Mouse (Mus musculus) adrenal gland, adult 8-10 months (tissue): ENCODE results near the gene Tedc1. TPM values are rescaled to one million over a fixed set of nuclear protein-coding genes. Genes with fewer than 3 reads are reported as not detected.
"Not testable (repeated sequence)": the region's sequence is repeated elsewhere in the genome, so short reads cannot be mapped to it uniquely, and the experiment has no call there.

Experiments
- DNase-seq: peaks from one replicate; pipeline ENCODE4 v3.0.0; 2022
- total RNA-seq, 4 experiments: library from RNA; stranded (reverse); gene quantifications; 2 replicates each; pipeline ENCODE4 v1.2.4; 2022

The Tedc1 gene
- total RNA-seq, 4 experiments from 2014 or later = 0.87 to 1.8 (median 1.5) TPM

GRCm38 (mm10) chr12:113152991-113153525, 3.2 kb upstream of the Tedc1 start:
- no peak for DNase-seq

GRCm38 (mm10) chr12:113153971-113154370, 2.2 kb upstream of the Tedc1 start:
- no peak for DNase-seq

- no peak for DNase-seq
Observed at GRCm38 (mm10) chr12:113154747-113155075, 1.5 kb upstream of the Tedc1 start.

GRCm38 (mm10) chr12:113155076-113155771, 997 bp upstream of the Tedc1 start:
- DNase-seq = peak; percentile 52

- no peak for DNase-seq
Observed at GRCm38 (mm10) chr12:113156540-113156929, 314 bp downstream of the Tedc1 start.

- no peak for DNase-seq
Observed at GRCm38 (mm10) chr12:113157002-113157401, 781 bp downstream of the Tedc1 start.

GRCm38 (mm10) chr12:113157521-113157920, 1.3 kb downstream of the Tedc1 start:
- no peak for DNase-seq

- DNase-seq = no peak
Observed at GRCm38 (mm10) chr12:113157971-113158370, 1.8 kb downstream of the Tedc1 start.

- DNase-seq = no peak
Observed at GRCm38 (mm10) chr12:113163561-113164006, 7.4 kb downstream of the Tedc1 start.

GRCm38 (mm10) chr12:113168031-113168536, 11.9 kb downstream of the Tedc1 start:
- DNase-seq = no peak

GRCm38 (mm10) chr12:113176960-113177725, 20.9 kb downstream of the Tedc1 start:
- DNase-seq = no peak

- DNase-seq = no peak
Observed at GRCm38 (mm10) chr12:113181020-113181419, 24.8 kb downstream of the Tedc1 start.

- no peak for DNase-seq
Observed at GRCm38 (mm10) chr12:113184945-113185344, 28.7 kb downstream of the Tedc1 start.

- DNase-seq = no peak
Observed at GRCm38 (mm10) chr12:113185442-113186291, 29.4 kb downstream of the Tedc1 start, which contains the start of gene Tmem121. Tmem121 (plus strand) TSS chr12:113185930.

GRCm38 (mm10) chr12:113186326-113187010, 30.2 kb downstream of the Tedc1 start:
- DNase-seq = no peak

GRCm38 (mm10) chr12:113187011-113187375, 30.8 kb downstream of the Tedc1 start:
- no peak for DNase-seq

GRCm38 (mm10) chr12:113187584-113188295, 31.5 kb downstream of the Tedc1 start:
- peak; percentile 56 for DNase-seq

- DNase-seq = no peak
Observed at GRCm38 (mm10) chr12:113188349-113189055, 32.3 kb downstream of the Tedc1 start.

GRCm38 (mm10) chr12:113193423-113193822, 37.2 kb downstream of the Tedc1 start:
- DNase-seq = no peak

GRCm38 (mm10) chr12:113199132-113199531, 42.9 kb downstream of the Tedc1 start:
- DNase-seq = not testable (repeated sequence)
